Mouse (Mus musculus) testis, adult 2 months (tissue): ENCODE results near the gene Atg7. TPM values are rescaled to one million over a fixed set of nuclear protein-coding genes. Genes with fewer than 3 reads are reported as not detected.

Experiments
- H3K27ac ChIP-seq: fragments of 200-500 bp; 2 replicates; pipeline ENCODE4 v1.5.1; 2012; ENCODE audit warnings: low read depth, low read length; ENCODE audit not compliant: control insufficient read depth, insufficient read depth
- H3K27me3 ChIP-seq: fragments of 200-500 bp; 2 replicates; pipeline ENCODE4 v1.6.1; 2012; ENCODE audit warnings: mild to moderate bottlenecking, low read length, moderate library complexity; ENCODE audit not compliant: control insufficient read depth, insufficient read depth
- H3K36me3 ChIP-seq: fragments of 200-500 bp; 2 replicates; pipeline ENCODE4 v1.6.1; 2012; ENCODE audit warnings: mild to moderate bottlenecking, low read length; ENCODE audit not compliant: control insufficient read depth, insufficient read depth
- H3K4me1 ChIP-seq: fragments of 200-500 bp; 2 replicates; pipeline ENCODE4 v1.6.1; 2012; ENCODE audit warnings: low read length; ENCODE audit not compliant: control insufficient read depth, insufficient read depth
- H3K4me3 ChIP-seq: fragments of 200-500 bp; 2 replicates; pipeline ENCODE4 v1.5.1; 2012; ENCODE audit warnings: low read depth, mild to moderate bottlenecking, low read length, moderate library complexity, mixed read lengths; ENCODE audit not compliant: control insufficient read depth
- CTCF ChIP-seq: fragments of 200-500 bp; IDR thresholded peaks from 2 replicates; pipeline ENCODE4 v1.5.1; 2012; ENCODE audit warnings: low read depth, mild to moderate bottlenecking, inconsistent platforms, low read length, moderate library complexity; ENCODE audit not compliant: control insufficient read depth, insufficient read depth, insufficient replicate concordance
- POLR2A ChIP-seq: fragments of 200-500 bp; IDR thresholded peaks from 2 replicates; pipeline ENCODE4 v1.6.1; 2012; ENCODE audit warnings: low read depth, mild to moderate bottlenecking, inconsistent platforms, low read length, moderate library complexity; ENCODE audit not compliant: control insufficient read depth
- polyA plus RNA-seq: library from polyadenylated mRNA; depleted of rRNA; stranded (reverse); fragments of >200 nt; gene quantifications from 2 replicates; pipeline ENCODE4 v1.2.3, GENCODE M21; 2012

Atg7 gene
- polyA plus RNA-seq, 1 experiment: 52.0 TPM

- no peak for TF ChIP-seq CTCF
- no peak for TF ChIP-seq POLR2A
- Histone ChIP-seq H3K4me3 (no peak overlapping the region), H3K4me1 (no peaks in the 10 kb centered on the region), H3K36me3 (no peaks in the 10 kb centered on the region; the same call in 1 of the 2 replicates), H3K27me3 (no peaks in the 10 kb centered on the region), H3K27ac (no peak overlapping the region)
These were observed 42.5 kb downstream of the Atg7 start for GRCm38 (mm10) chr6:114685412-114685811.

- Histone ChIP-seq H3K27me3 (no peaks in the 10 kb centered on the region), H3K4me1 (no peaks in the 10 kb centered on the region), H3K4me3 (no peak overlapping the region), H3K36me3 (no peaks in the 10 kb centered on the region), H3K27ac (no peak overlapping the region)
- TF ChIP-seq POLR2A (no peak), CTCF (no peak)
These were observed 44.1 kb downstream of the Atg7 start for GRCm38 (mm10) chr6:114687035-114687434.

GRCm38 (mm10) chr6:114690661-114691060 lies 47.8 kb downstream of the Atg7 start:
- Histone ChIP-seq H3K4me3 (no peak overlapping the region), H3K36me3 (no peaks in the 10 kb centered on the region; the same call in 1 of the 2 replicates), H3K27me3 (no peaks in the 10 kb centered on the region), H3K4me1 (no peaks in the 10 kb centered on the region), H3K27ac (no peak overlapping the region)
- TF ChIP-seq POLR2A (no peak), CTCF (no peak)

GRCm38 (mm10) chr6:114691530-114691929 lies 48.6 kb downstream of the Atg7 start:
- no peak overlapping the region for H3K27ac ChIP-seq
- peaks cover 1% of the 10 kb centered on the region; the same call in 1 of the 2 replicates for H3K36me3 ChIP-seq
- no peaks in the 10 kb centered on the region for H3K4me1 ChIP-seq
- TF ChIP-seq CTCF (no peak), POLR2A (no peak)
- no peaks in the 10 kb centered on the region for H3K27me3 ChIP-seq
- no peak overlapping the region for H3K4me3 ChIP-seq

- no peaks in the 10 kb centered on the region for H3K4me1 ChIP-seq
- H3K36me3 ChIP-seq: peaks cover 1% of the 10 kb centered on the region; the same call in 1 of the 2 replicates
- TF ChIP-seq POLR2A (no peak), CTCF (no peak)
- no peaks in the 10 kb centered on the region for H3K27me3 ChIP-seq
- H3K4me3 ChIP-seq: no peak overlapping the region
- H3K27ac ChIP-seq: no peak overlapping the region
These were observed 49.8 kb downstream of the Atg7 start for GRCm38 (mm10) chr6:114692691-114693090.

GRCm38 (mm10) chr6:114697646-114698490 lies 55.0 kb downstream of the Atg7 start:
- Histone ChIP-seq H3K27ac (no peak overlapping the region), H3K27me3 (no peaks in the 10 kb centered on the region), H3K4me1 (no peaks in the 10 kb centered on the region), H3K4me3 (no peak overlapping the region), H3K36me3 (peaks cover 1% of the 10 kb centered on the region; the same call in 1 of the 2 replicates)
- TF ChIP-seq CTCF (peak; percentile 38; the same call in 1 of the 2 replicates), POLR2A (no peak)

- no peak overlapping the region for H3K4me3 ChIP-seq
- H3K4me1 ChIP-seq: no peaks in the 10 kb centered on the region
- no peak overlapping the region for H3K27ac ChIP-seq
- peaks cover 1% of the 10 kb centered on the region; the same call in 1 of the 2 replicates for H3K36me3 ChIP-seq
- TF ChIP-seq POLR2A: no peak
- TF ChIP-seq CTCF: no peak
- no peaks in the 10 kb centered on the region for H3K27me3 ChIP-seq
These were observed 55.7 kb downstream of the Atg7 start for GRCm38 (mm10) chr6:114698578-114698977.

- TF ChIP-seq CTCF (peak; percentile 46; the same call in 1 of the 2 replicates), POLR2A (no peak)
- Histone ChIP-seq H3K36me3 (peaks cover under 1% of the 10 kb centered on the region; the same call in 1 of the 2 replicates), H3K4me3 (no peak overlapping the region), H3K27ac (no peak overlapping the region), H3K4me1 (no peaks in the 10 kb centered on the region), H3K27me3 (no peaks in the 10 kb centered on the region)
These were observed 57.8 kb downstream of the Atg7 start for GRCm38 (mm10) chr6:114700704-114701103.
